Comparison of ENCODE assay signal across 8 mouse cellular contexts in genomic region chr7:145206801-145207200, GRCm38 (mm10). TPM values are rescaled to one million over a fixed set of nuclear protein-coding genes. Genes with fewer than 3 reads are reported as not detected.
A peak's percentile ranks its signal among the peaks of the same experiment; 100 is the strongest.
DNase-seq lines count a peak whose midpoint lies in the region; ATAC-seq lines count a peak whose summit lies in the region.

No protein-coding gene starts in this region.

- WGBS in heart, embryonic 12.5 days, result 68% methylated on average over 6 of the region's 6 CpGs
- 54% methylated on average over 6 of the region's 6 CpGs for WGBS in hindbrain, embryonic 14.5 days
- WGBS in midbrain, embryonic 14.5 days, result 46% methylated on average over 6 of the region's 6 CpGs

- no peaks in the 10 kb centered on the region for H3K27me3 ChIP-seq in heart, embryonic 12.5 days (replicated peaks)
- H3K27me3 ChIP-seq in hindbrain, embryonic 14.5 days (ENCODE audit: control insufficient read depth, insufficient read depth, low read length), result no peaks in the 10 kb centered on the region
- no peaks in the 10 kb centered on the region for H3K27me3 ChIP-seq in midbrain, embryonic 14.5 days (ENCODE audit: control insufficient read depth, insufficient read depth, low read length)

- H3K9ac ChIP-seq in heart, embryonic 12.5 days, result peak overlapping the region; percentile 69
- H3K9ac ChIP-seq in hindbrain, embryonic 14.5 days, result peak overlapping the region; percentile 56; the same call in 1 of the 2 replicates
- peak overlapping the region; percentile 53 for H3K9ac ChIP-seq in midbrain, embryonic 14.5 days (replicated peaks; ENCODE audit: low read length)

- intact Hi-C loops in left cerebral cortex, postnatal 4 days (cut with DNase I), result no loop called here

- no peak for DNase-seq in heart, adult 11 months
- no peak for DNase-seq in hindbrain, embryonic 14.5 days (ENCODE audit: low spot score)
- no peak for DNase-seq in midbrain, embryonic 14.5 days
- no peak for DNase-seq in left cerebral cortex, postnatal 4 days
- DNase-seq in ovary, postnatal 10 days (ENCODE audit: low spot score), result no peak
- DNase-seq in left cerebral cortex, adult 18-20 months (ENCODE audit: low spot score in 2 of 2), result no peak

- H3K4me3 ChIP-seq in heart, embryonic 12.5 days, result no peak overlapping the region
- no peak overlapping the region for H3K4me3 ChIP-seq in hindbrain, embryonic 14.5 days (replicated peaks; ENCODE audit: low read length)
- H3K4me3 ChIP-seq in midbrain, embryonic 14.5 days (replicated peaks; ENCODE audit: low read depth, low read length), result no peak overlapping the region

- ATAC-seq in heart, embryonic 12.5 days (ENCODE audit: insufficient number of reproducible peaks, low FRiP score), result no peak
- peak; percentile 41 for ATAC-seq in common myeloid progenitor, adult 5-6 weeks (replicated peaks; ENCODE audit: low read depth, poor library complexity, severe bottlenecking)
- no peak for ATAC-seq in hindbrain, embryonic 14.5 days (ENCODE audit: low FRiP score)
- ATAC-seq in midbrain, embryonic 14.5 days (ENCODE audit: low FRiP score, low TSS enrichment), result no peak; the same call in 1 of the 2 replicates

- peaks cover 32% of the 10 kb centered on the region for H3K4me1 ChIP-seq in heart, embryonic 12.5 days (replicated peaks)
- H3K4me1 ChIP-seq in hindbrain, embryonic 14.5 days (replicated peaks; ENCODE audit: control insufficient read depth, insufficient read depth, low read length), result peaks cover 19% of the 10 kb centered on the region
- H3K4me1 ChIP-seq in midbrain, embryonic 14.5 days (ENCODE audit: control insufficient read depth, insufficient read depth, low read length), result peaks cover 27% of the 10 kb centered on the region; the same call in 1 of the 2 replicates

- H3K36me3 ChIP-seq in heart, embryonic 12.5 days, result no peaks in the 10 kb centered on the region
- H3K36me3 ChIP-seq in hindbrain, embryonic 14.5 days (replicated peaks; ENCODE audit: control insufficient read depth, insufficient read depth), result no peaks in the 10 kb centered on the region
- H3K36me3 ChIP-seq in midbrain, embryonic 14.5 days (ENCODE audit: control insufficient read depth, insufficient read depth, low read length), result no peaks in the 10 kb centered on the region

- H3K27ac ChIP-seq in heart, embryonic 12.5 days (ENCODE audit: poor library complexity, severe bottlenecking), result peak overlapping the region; percentile 95
- H3K27ac ChIP-seq in hindbrain, embryonic 14.5 days, result peak overlapping the region; percentile 80
- peak overlapping the region; percentile 91 for H3K27ac ChIP-seq in midbrain, embryonic 14.5 days (replicated peaks; ENCODE audit: low read depth, low read length)

- H3K9me3 ChIP-seq in heart, embryonic 12.5 days (replicated peaks), result no peaks in the 10 kb centered on the region
- no peaks in the 10 kb centered on the region for H3K9me3 ChIP-seq in hindbrain, embryonic 14.5 days (ENCODE audit: control insufficient read depth, low read length)
- no peaks in the 10 kb centered on the region for H3K9me3 ChIP-seq in midbrain, embryonic 14.5 days (ENCODE audit: control insufficient read depth, low read length)

- H3K4me2 ChIP-seq in heart, embryonic 12.5 days, result peak overlapping the region; percentile 59
- H3K4me2 ChIP-seq in hindbrain, embryonic 14.5 days (replicated peaks), result peak overlapping the region; percentile 29; the same call in 1 of the 2 replicates
- H3K4me2 ChIP-seq in midbrain, embryonic 14.5 days (ENCODE audit: low read length), result no peak overlapping the region

RNA-seq across cellular contexts. Expression of gene 1810010D01Rik, which starts 1.1 kb away (rescaled TPM):
- 0.30 and 0.36 TPM in 2 replicates for polyA plus RNA-seq in heart, embryonic 12.5 days (2016; fragmentation: Nextera tagmentation; extraction: Ambion mirVana)
- not detected in 2 replicates for total RNA-seq in common myeloid progenitor, adult 5-6 weeks (2017)
- polyA plus RNA-seq in hindbrain, embryonic 14.5 days (2014; fragmentation: Nextera tagmentation; extraction: Ambion mirVana), result not detected in 2 replicates
- polyA plus RNA-seq in midbrain, embryonic 14.5 days (2014; fragmentation: Nextera tagmentation; extraction: Ambion mirVana), result 0.33 TPM in 1 of 2 replicates, not detected in the other
- not detected for total RNA-seq in left cerebral cortex, postnatal 4 days (2021)
- under 1 TPM; 0.80 to 0.88 TPM for total RNA-seq in left cerebral cortex, adult 18-20 months (2021)
